ENCODE assay signal across 23 mouse cellular contexts in the genomic region with DNA sequence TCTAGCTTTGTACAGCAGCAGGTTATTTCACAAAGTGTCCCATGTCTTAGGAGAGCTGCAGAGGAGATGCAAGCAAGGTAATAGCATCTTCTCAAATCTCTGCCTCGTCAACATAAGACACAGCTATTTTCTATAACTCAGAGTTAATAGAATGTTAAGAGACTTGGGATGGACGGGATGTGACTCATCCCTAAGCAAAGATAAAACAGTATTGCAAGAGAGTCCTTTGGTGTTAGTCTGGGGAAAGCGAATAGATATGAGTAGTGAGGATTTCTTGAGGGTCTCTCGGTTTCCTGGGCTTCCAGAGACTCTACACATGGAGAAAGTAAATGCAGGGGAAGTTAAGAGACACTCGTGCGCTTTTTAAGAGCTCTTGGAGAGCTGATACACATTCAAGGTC. TPM values are rescaled to one million over a fixed set of nuclear protein-coding genes. Genes with fewer than 3 reads are reported as not detected.
DNase-seq lines count a peak whose midpoint lies in the region; ATAC-seq lines count a peak whose summit lies in the region.
"Had no signal": no experiment of that assay in that cellular context is flagged by ENCODE, and none has a peak within 500 bp of the region (broad histone marks: within the 10 kb centered on the region; RNA-seq: fewer than 3 reads in every experiment).

No protein-coding gene starts in this region.

- H3K4me1 ChIP-seq in heart, embryonic 10.5 days: peaks cover 66% of the 10 kb centered on the region
- H3K4me1 ChIP-seq in heart, embryonic 11.5 days (ENCODE audit: control insufficient read depth, insufficient read depth, low read length): peaks cover 42% of the 10 kb centered on the region

- peak overlapping the region; percentile 48; the same call in 1 of the 2 replicates for H3K27ac ChIP-seq in heart, embryonic 10.5 days
- H3K27ac ChIP-seq in heart, embryonic 11.5 days (ENCODE audit: low read depth, low read length): no peak overlapping the region
- H3K27ac ChIP-seq: embryonic facial prominence, embryonic 10.5 days; embryonic facial prominence, embryonic 12.5 days; forebrain, embryonic 13.5 days; forebrain, embryonic 15.5 days had no signal

- no peaks in the 10 kb centered on the region for H3K27me3 ChIP-seq in heart, embryonic 10.5 days (ENCODE audit: insufficient read depth, poor library complexity, severe bottlenecking)
- no peaks in the 10 kb centered on the region for H3K27me3 ChIP-seq in heart, embryonic 11.5 days (ENCODE audit: control insufficient read depth, insufficient read depth, low read length)
- H3K27me3 ChIP-seq: CH12.LX; embryonic facial prominence, embryonic 12.5 days; forebrain, embryonic 13.5 days had no signal

- no peaks in the 10 kb centered on the region for H3K9me3 ChIP-seq in heart, embryonic 10.5 days
- no peaks in the 10 kb centered on the region for H3K9me3 ChIP-seq in heart, embryonic 11.5 days (replicated peaks; ENCODE audit: control insufficient read depth, low read length)
- H3K9me3 ChIP-seq: embryonic facial prominence, embryonic 10.5 days; embryonic facial prominence, embryonic 12.5 days; forebrain, embryonic 13.5 days; forebrain, embryonic 15.5 days; G1E had no signal

- no peak overlapping the region for H3K9ac ChIP-seq in heart, embryonic 11.5 days (ENCODE audit: low read depth, low read length)
- H3K9ac ChIP-seq: embryonic facial prominence, embryonic 12.5 days; forebrain, embryonic 13.5 days; forebrain, embryonic 15.5 days; forebrain, postnatal 0 days had no signal

- no peaks in the 10 kb centered on the region for H3K36me3 ChIP-seq in heart, embryonic 10.5 days
- no peaks in the 10 kb centered on the region for H3K36me3 ChIP-seq in heart, embryonic 11.5 days (ENCODE audit: control insufficient read depth, insufficient read depth, low read length)
- H3K36me3 ChIP-seq: embryonic facial prominence, embryonic 10.5 days; embryonic facial prominence, embryonic 12.5 days; forebrain, embryonic 15.5 days; G1E had no signal

- H3K4me2 ChIP-seq in heart, embryonic 11.5 days: no peak overlapping the region
- H3K4me2 ChIP-seq: embryonic facial prominence, embryonic 12.5 days; forebrain, embryonic 13.5 days; forebrain, embryonic 15.5 days had no signal

- no peak for DNase-seq in heart, embryonic 10.5 days (ENCODE audit: low spot score)
- peak; percentile 47 for DNase-seq in 3T3-L1 (ENCODE audit: low read depth, low spot score)
- DNase-seq in 416B (ENCODE audit: low read depth): peak; percentile 73
- DNase-seq in NIH3T3 (ENCODE audit: low read depth): peak; percentile 37
- DNase-seq in cerebellum, postnatal 4 days (ENCODE audit: low spot score in 2 of 2): no peak
- no peak for DNase-seq in thymus, adult 18-20 months
- no peak for DNase-seq in right cerebral cortex, postnatal 4 days
- DNase-seq: adrenal gland, postnatal 25 days; cerebellum, adult 11 months; cerebellum, adult 18-20 months; cerebellum, adult 8-10 months; cerebellum, adult 9-11 months; cerebellum, postnatal 14 days; cerebellum, postnatal 36 days; forebrain, postnatal 0 days had no signal

- H3K4me3 ChIP-seq in heart, embryonic 10.5 days: no peak overlapping the region
- no peak overlapping the region for H3K4me3 ChIP-seq in heart, embryonic 11.5 days (ENCODE audit: low read depth, low read length)
- H3K4me3 ChIP-seq: embryonic facial prominence, embryonic 10.5 days; embryonic facial prominence, embryonic 12.5 days; forebrain, embryonic 13.5 days; forebrain, embryonic 15.5 days had no signal

- ATAC-seq in heart, embryonic 11.5 days (replicated peaks; ENCODE audit: insufficient number of reproducible peaks, low FRiP score, low TSS enrichment): no peak
- ATAC-seq: CD4-positive, CD25-positive, alpha-beta regulatory T cell, adult 4 months; forebrain, embryonic 13.5 days; forebrain, embryonic 15.5 days; forebrain, postnatal 0 days had no signal

- 23% methylated on average over 6 of the region's 6 CpGs for WGBS in heart, embryonic 10.5 days
- WGBS in heart, embryonic 11.5 days (ENCODE audit: insufficient replicate concordance): 21% methylated on average over 6 of the region's 6 CpGs

RNA-seq across cellular contexts. Expression of a gene that starts 21.4 kb away (rescaled TPM):
- 93.7 and 111 TPM in 2 replicates for polyA plus RNA-seq in heart, embryonic 10.5 days (2016; fragmentation: Nextera tagmentation; extraction: Ambion mirVana)
- polyA plus RNA-seq in heart, embryonic 11.5 days (2014; fragmentation: Nextera tagmentation; extraction: Ambion mirVana): 128 and 152 TPM in 2 replicates

Comparison
In these comparisons a context has a peak if more than half of its experiments do, and no peak if none do; other contexts are left out.
1. DNase-seq: peak in 3T3-L1 (single experiment), 416B (single experiment) and NIH3T3 (single experiment); none in heart, embryonic 10.5 days (single experiment), cerebellum, postnatal 4 days (0 of 2), thymus, adult 18-20 months (0 of 2) and right cerebral cortex, postnatal 4 days (single experiment).